Mouse (Mus musculus) thymus, adult 2 months (tissue): ENCODE measurements around the gene Zfp189.

Experiments
- CTCF ChIP-seq: fragments of 200-500 bp; IDR thresholded peaks from 2 replicates; pipeline ENCODE4 v1.5.1; 2012; ENCODE audit warnings: mild to moderate bottlenecking, control low read depth, low read length, moderate library complexity, borderline replicate concordance; ENCODE audit not compliant: control insufficient read depth, poor library complexity, insufficient read depth; ENCODE audit errors: extremely low read depth
- POLR2A ChIP-seq: fragments of 200-500 bp; IDR thresholded peaks from 2 replicates; pipeline ENCODE4 v1.6.1; 2012; ENCODE audit warnings: mild to moderate bottlenecking, low read length, control low read depth, moderate library complexity; ENCODE audit not compliant: control insufficient read depth, poor library complexity, insufficient read depth; ENCODE audit errors: extremely low read depth

GRCm38 (mm10) chr4:49547544-49548219 lies 26.7 kb downstream of the Zfp189 start:
- no peak for TF ChIP-seq POLR2A
- TF ChIP-seq CTCF: no peak
